Mouse (Mus musculus) intestine, embryonic 14.5 days (tissue): Measurements from ENCODE around the gene Pigb. TPM values are rescaled to one million over a fixed set of nuclear protein-coding genes. Genes with fewer than 3 reads are reported as not detected.
A peak's percentile ranks its signal among the peaks of the same experiment; 100 is the strongest.

Experiments used
- ATAC-seq: fragments of 200-750 bp; cut with Nextera tagmentation; replicated peaks from 2 replicates; pipeline ENCODE4 v1.8.0; 2017; ENCODE audit warnings: low read depth, moderate number of reproducible peaks, moderate TSS enrichment, moderate library complexity; ENCODE audit not compliant: low FRiP score, low TSS enrichment
- DNase-seq: peaks from one replicate; pipeline ENCODE4 v3.0.0-alpha.2; 2018; ENCODE audit warnings: low spot score
- H3K27ac ChIP-seq: fragments of 300-500 bp; sonication (generic); 2 replicates; pipeline ENCODE4 v1.5.1; 2014; ENCODE audit warnings: low read depth, mild to moderate bottlenecking, control low read depth
- H3K27me3 ChIP-seq: fragments of 300-500 bp; sonication (generic); replicated peaks from 2 replicates; pipeline ENCODE4 v1.6.1; 2014; ENCODE audit warnings: low read length, control low read depth; ENCODE audit not compliant: control insufficient read depth, insufficient read depth
- H3K36me3 ChIP-seq: fragments of 300-500 bp; sonication (generic); 2 replicates; pipeline ENCODE4 v1.6.1; 2014; ENCODE audit warnings: low read length, control low read depth; ENCODE audit not compliant: control insufficient read depth, insufficient read depth
- H3K4me1 ChIP-seq: fragments of 300-500 bp; sonication (generic); replicated peaks from 2 replicates; pipeline ENCODE4 v1.6.1; 2014; ENCODE audit warnings: low read length, control low read depth, mixed read lengths; ENCODE audit not compliant: control insufficient read depth, insufficient read depth
- H3K4me2 ChIP-seq: fragments of 300-500 bp; sonication (generic); 2 replicates; pipeline ENCODE4 v1.6.1; 2014; ENCODE audit warnings: low read length
- H3K4me3 ChIP-seq: fragments of 300-500 bp; sonication (generic); 2 replicates; pipeline ENCODE4 v1.5.1; 2014; ENCODE audit warnings: low read depth, low read length, control low read depth, mixed read lengths
- H3K9ac ChIP-seq: fragments of 300-500 bp; sonication (generic); 2 replicates; pipeline ENCODE4 v1.6.1; 2014; ENCODE audit warnings: mild to moderate bottlenecking, low read length
- H3K9me3 ChIP-seq: fragments of 300-500 bp; sonication (generic); 2 replicates; pipeline ENCODE4 v1.6.1; 2016; ENCODE audit warnings: low read length, control low read depth; ENCODE audit not compliant: control insufficient read depth
- WGBS: fragments of 180-500 bp; shearing (Covaris S2); extraction: QIAGEN DNeasy Blood & Tissue Kit; methylation state at CpG from one replicate; pipeline ENCODE4 v1.1.7; 2014; 5-methylcytosine and 5-hydroxymethylcytosine counted together
- microRNA-seq: library from miRNA; unstranded; fragments of <30 nt; microRNA quantifications from one replicate; pipeline ENCODE4, GENCODE M21; 2016
- polyA plus RNA-seq: library from polyadenylated mRNA; unstranded; fragments of >200 nt; fragmentation: Nextera tagmentation; extraction: Ambion mirVana; gene quantifications from 2 replicates; pipeline ENCODE4 v1.2.1, GENCODE M21; 2014

Pigb gene
- polyA plus RNA-seq, 1 experiment from 2014 or later: 19.6 TPM

DNA sequence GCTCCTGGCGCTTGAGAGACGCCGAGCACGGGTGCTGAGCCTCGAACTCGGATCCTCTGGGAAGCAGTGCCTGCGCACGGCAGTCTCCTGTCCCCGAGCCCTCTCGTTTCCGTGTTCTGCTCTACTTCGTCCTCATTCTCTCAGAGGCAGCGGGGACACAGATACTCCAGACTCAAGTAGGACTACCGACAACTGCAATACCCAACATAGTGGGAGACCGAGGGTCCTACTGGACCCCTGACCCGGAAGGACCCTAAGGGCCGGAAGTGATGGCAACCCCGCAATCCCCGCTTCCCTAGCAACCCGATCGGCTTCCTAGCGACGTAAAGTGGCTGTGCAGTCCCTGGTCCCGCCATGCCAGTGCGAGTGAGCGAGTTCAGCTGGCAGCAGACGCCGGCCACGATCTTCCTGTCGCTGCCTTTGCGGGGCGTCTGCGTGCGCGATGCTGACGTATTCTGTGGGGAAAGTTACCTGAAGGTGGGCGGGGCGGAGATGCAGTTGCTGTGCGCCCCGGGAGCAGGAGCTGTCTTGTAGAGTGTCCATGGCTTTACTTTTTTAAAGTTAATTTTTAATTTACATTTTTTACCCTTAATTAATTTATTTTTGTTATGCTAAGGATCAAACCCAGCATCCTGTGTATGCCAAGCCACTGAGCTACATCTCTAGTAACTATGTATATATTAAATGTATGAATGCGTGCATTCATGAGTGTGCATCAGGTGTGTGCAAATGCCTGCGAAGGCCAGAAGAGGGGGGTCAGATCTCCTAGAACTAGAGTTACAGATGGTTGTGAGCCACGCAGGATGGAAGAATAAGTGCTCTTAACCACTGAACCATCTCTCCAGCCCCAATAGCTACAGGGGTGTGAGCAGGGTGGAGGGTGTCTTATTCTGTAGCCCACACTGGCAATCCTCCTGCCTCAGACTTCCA, 81.4 kb downstream of the Pigb start, which contains the start of the genes Dyx1c1 and Gm44503:
Gene Dyx1c1, plus strand, starts transcription at position 265 of the 930 bp plus-strand sequence.
Gene Gm44503, plus strand, starts transcription at position 332 of the 930 bp plus-strand sequence.
- Histone ChIP-seq H3K27me3 (no peaks in the 10 kb centered on the region), H3K4me2 (peak within 1 kb of the TSS; percentile 52), H3K36me3 (no peaks in the 10 kb centered on the region), H3K9ac (peak within 1 kb of the TSS; percentile 50), H3K9me3 (no peaks in the 10 kb centered on the region), H3K27ac (peak within 1 kb of the TSS; percentile 17; the same call in 1 of the 2 replicates), H3K4me1 (0 out of 2 replicates have a peak, but pooled peaks cover 3% of the 10 kb centered on the region), H3K4me3 (peak within 1 kb of the TSS; percentile 72)
- 1% methylated on average over 43 of the region's 43 CpGs for WGBS
- DNase-seq: peak; percentile 90
- ATAC-seq: peak; percentile 93

Small RNA genes lying within 50 kb of the gene (microRNA-seq; reads per million reads assigned to microRNA genes)
- gene Gm27353: not detected

Other genes starting within 250 kb of the Pigb start
- gene Prtg, start 233.5 kb downstream of the Pigb start, polyA plus RNA-seq: 0.84 and 1.1 TPM in 2 replicates
- 4.6 and 5.1 TPM in 2 replicates for gene Pygo1, start 114.7 kb downstream of the Pigb start, polyA plus RNA-seq
- gene Dyx1c1, start 81.6 kb downstream of the Pigb start, polyA plus RNA-seq: 0.87 and 1.4 TPM in 2 replicates
- gene Gm44503, start 81.5 kb downstream of the Pigb start, polyA plus RNA-seq: not detected in 2 replicates
- 11.1 and 12.2 TPM in 2 replicates for gene Ccpg1os, start 55.0 kb downstream of the Pigb start, polyA plus RNA-seq
- 21.8 and 22.4 TPM in 2 replicates for gene Ccpg1, start 54.9 kb downstream of the Pigb start, polyA plus RNA-seq
- gene Rab27a, start 4.5 kb upstream of the Pigb start, polyA plus RNA-seq: 2.1 and 2.9 TPM in 2 replicates
- gene Khdc3, start 61.5 kb upstream of the Pigb start, polyA plus RNA-seq: 0.26 TPM in 1 of 2 replicates, not detected in the other
- gene Gm20509, start 62.1 kb upstream of the Pigb start, polyA plus RNA-seq: not detected in 2 replicates
- 121 and 126 TPM in 2 replicates for gene Rsl24d1, start 73.0 kb upstream of the Pigb start, polyA plus RNA-seq